Mouse (Mus musculus) kidney, adult 2 months (tissue): ENCODE measurements at regions not wholly inside any gene's neighbourhood (a gene's known extent, or its start where the extent isn't known, plus 50 kb on each side); places are given as distances from the start of the nearest gene placed in this dataset.

Experiments
- CTCF ChIP-seq: fragments of 200-500 bp; conservative IDR thresholded peaks from 2 replicates; pipeline ENCODE4 v1.5.1; 2011; ENCODE audit warnings: low read depth, mild to moderate bottlenecking, control low read depth, low read length, moderate library complexity, mixed read lengths; ENCODE audit not compliant: insufficient read depth, insufficient read length
- POLR2A ChIP-seq: fragments of 200-500 bp; IDR thresholded peaks from one replicate; pipeline ENCODE4 v1.6.1; 2011; ENCODE audit warnings: low read depth, low read length, control low read depth

DNA sequence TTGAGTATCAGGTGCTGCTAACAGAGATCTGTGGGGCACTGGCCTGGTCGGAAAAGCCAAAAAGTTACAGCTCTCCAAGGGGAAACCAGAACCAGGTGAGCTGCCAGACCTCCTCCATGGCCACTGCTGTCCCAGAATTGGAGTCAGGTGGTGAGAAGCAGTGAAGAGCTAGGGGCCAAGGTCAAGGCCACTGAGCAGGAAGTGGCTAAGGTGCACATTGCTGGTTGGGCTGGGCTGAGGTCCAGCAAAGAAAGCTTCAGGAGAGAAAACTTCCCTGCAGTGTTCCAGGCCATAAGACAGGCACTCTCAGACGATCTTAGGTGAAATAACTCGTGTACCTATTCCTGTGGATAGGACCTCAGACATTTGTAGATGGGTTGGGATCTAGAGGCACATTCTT lies 171.4 kb downstream of the Olfr1505 start:
- no peak for TF ChIP-seq CTCF
- TF ChIP-seq POLR2A, result no peak
